Mouse (Mus musculus): ENCODE results near the gene D7Ertd443e. TPM values are rescaled to one million over a fixed set of nuclear protein-coding genes. Genes with fewer than 3 reads are reported as not detected.

The D7Ertd443e gene
- total and polyA plus RNA-seq, 3 experiments, result not detected

GRCm38 (mm10) chr7:134237356-134237755 is 148.1 kb downstream of the D7Ertd443e start:
- Histone ChIP-seq H3K4me3 (replicated peaks in 1 of 3; ENCODE audit: low read depth in 2 of 3, low read length in 2 of 3, poor library complexity in 1 of 3) (no peak overlapping the region), H3K4me2 (ENCODE audit: insufficient read depth, low read depth, poor library complexity, severe bottlenecking) (no peak overlapping the region), H3K9ac (ENCODE audit: insufficient read depth, low read depth) (no peak overlapping the region), H3K27me3 (replicated peaks) (no peaks in the 10 kb centered on the region), H3K4me1 (ENCODE audit: control insufficient read depth in 1 of 2, insufficient read depth in 2 of 2) (no peaks in the 10 kb centered on the region), H3K9me3 (replicated peaks; ENCODE audit: low read length) (peaks cover 67% of the 10 kb centered on the region), H3K79me2 (replicated peaks; ENCODE audit: control insufficient read depth, extremely low read depth, insufficient read depth, poor library complexity, severe bottlenecking) (no peaks in the 10 kb centered on the region), H3K27ac (ENCODE audit: insufficient read depth, low read depth) (no peak overlapping the region), H3K36me3 (replicated peaks in 1 of 2; ENCODE audit: control insufficient read depth in 1 of 2, insufficient read depth in 1 of 2, low read length in 1 of 2) (no peaks in the 10 kb centered on the region)
- TF ChIP-seq POLR2AphosphoS2 (IDR thresholded peaks at IDR 0.05; ENCODE audit: low read depth, low read length), result no peak
- TF ChIP-seq MEF2A (IDR thresholded peaks at IDR 0.05; ENCODE audit: borderline replicate concordance, low read depth, low read length), result no peak
- TF ChIP-seq USF1 (IDR thresholded peaks at IDR 0.05; ENCODE audit: low read depth, low read length), result no peak
- TF ChIP-seq MYC (IDR thresholded peaks at IDR 0.05; ENCODE audit: low read depth, low read length), result no peak
- in situ Hi-C loops (cut with MboI; ENCODE audit: low pct_ligation_motif_present, low pct_unique_long_range_greater_than_20kb, low sequenced_read_pairs) (no loop called here), dilution Hi-C loops (cut with MboI; ENCODE audit: extremely low pct_ligation_motif_present, extremely low pct_unique_long_range_greater_than_20kb, low sequenced_read_pairs) (no loop called here)
- no peak for DNase-seq (ENCODE audit: extremely low read depth)

GRCm38 (mm10) chr7:134236727-134237126 is 148.7 kb downstream of the D7Ertd443e start:
- H3K9me3 ChIP-seq (replicated peaks; ENCODE audit: low read length), result peaks cover 67% of the 10 kb centered on the region
- no peak for DNase-seq (ENCODE audit: extremely low read depth)
- dilution Hi-C loops (cut with MboI; ENCODE audit: extremely low pct_ligation_motif_present, extremely low pct_unique_long_range_greater_than_20kb, low sequenced_read_pairs) (no loop called here), in situ Hi-C loops (cut with MboI; ENCODE audit: low pct_ligation_motif_present, low pct_unique_long_range_greater_than_20kb, low sequenced_read_pairs) (no loop called here)
- no peaks in the 10 kb centered on the region for H3K4me1 ChIP-seq (ENCODE audit: control insufficient read depth in 1 of 2, insufficient read depth in 2 of 2)
- H3K79me2 ChIP-seq (replicated peaks; ENCODE audit: control insufficient read depth, extremely low read depth, insufficient read depth, poor library complexity, severe bottlenecking), result no peaks in the 10 kb centered on the region
- no peak overlapping the region for H3K4me2 ChIP-seq (ENCODE audit: insufficient read depth, low read depth, poor library complexity, severe bottlenecking)
- no peak overlapping the region for H3K9ac ChIP-seq (ENCODE audit: insufficient read depth, low read depth)
- no peaks in the 10 kb centered on the region for H3K36me3 ChIP-seq (replicated peaks in 1 of 2; ENCODE audit: control insufficient read depth in 1 of 2, insufficient read depth in 1 of 2, low read length in 1 of 2)
- no peaks in the 10 kb centered on the region for H3K27me3 ChIP-seq (replicated peaks)
- H3K4me3 ChIP-seq (replicated peaks in 1 of 3; ENCODE audit: low read depth in 2 of 3, low read length in 2 of 3, poor library complexity in 1 of 3), result no peak overlapping the region
- H3K27ac ChIP-seq (ENCODE audit: insufficient read depth, low read depth), result no peak overlapping the region
- TF ChIP-seq EP300 (IDR thresholded peaks at IDR 0.05; ENCODE audit: low read length), result no peak
- no peak for TF ChIP-seq POLR2AphosphoS2 (IDR thresholded peaks at IDR 0.05; ENCODE audit: low read depth, low read length)
- TF ChIP-seq MAFK (IDR thresholded peaks at IDR 0.05; ENCODE audit: insufficient replicate concordance, low read length), result no peak
- no peak for TF ChIP-seq MAX (IDR thresholded peaks at IDR 0.05; ENCODE audit: low read length)
- TF ChIP-seq ZMIZ1 (IDR thresholded peaks at IDR 0.05; ENCODE audit: low read depth, low read length), result no peak
- no peak for TF ChIP-seq ZKSCAN1 (IDR thresholded peaks at IDR 0.05; ENCODE audit: borderline replicate concordance, low read depth, low read length)
- TF ChIP-seq TBP (conservative IDR thresholded peaks at IDR 0.05; ENCODE audit: low read depth, low read length), result no peak
- TF ChIP-seq CHD1 (IDR thresholded peaks at IDR 0.05; ENCODE audit: low read depth, low read length), result no peak
- TF ChIP-seq BHLHE40 (IDR thresholded peaks at IDR 0.05; ENCODE audit: low read depth, low read length), result no peak
- no peak for TF ChIP-seq E2F4 (IDR thresholded peaks at IDR 0.05; ENCODE audit: insufficient replicate concordance, low read depth, low read length)
- no peak for TF ChIP-seq GABPA (IDR thresholded peaks at IDR 0.05; ENCODE audit: insufficient replicate concordance, low read depth, low read length)
- TF ChIP-seq ZNF384 (IDR thresholded peaks at IDR 0.05; ENCODE audit: low read depth, low read length), result no peak
- TF ChIP-seq UBTF (IDR thresholded peaks at IDR 0.05; ENCODE audit: low read depth, low read length), result no peak
- no peak for TF ChIP-seq KAT2A (IDR thresholded peaks at IDR 0.05; ENCODE audit: insufficient replicate concordance, low read length)
- no peak for TF ChIP-seq SMC3 (IDR thresholded peaks at IDR 0.05; ENCODE audit: low read depth, low read length)
- TF ChIP-seq PAX5 (IDR thresholded peaks at IDR 0.05; ENCODE audit: low read length), result no peak
- no peak for TF ChIP-seq ELF1 (IDR thresholded peaks at IDR 0.05; ENCODE audit: low read depth, low read length)
- no peak for TF ChIP-seq MAZ (IDR thresholded peaks at IDR 0.05; ENCODE audit: low read depth, low read length)
- TF ChIP-seq IRF4 (IDR thresholded peaks at IDR 0.05; ENCODE audit: low read depth, low read length), result no peak
- TF ChIP-seq NELFE (IDR thresholded peaks at IDR 0.05; ENCODE audit: low read depth, low read length), result no peak

Measured in CH12.LX (cell line).